Mouse (Mus musculus): Measurements from ENCODE around the gene Zfp579. TPM values are rescaled to one million over a fixed set of nuclear protein-coding genes. Genes with fewer than 3 reads are reported as not detected.

Gene Zfp579
- polyA plus RNA-seq, 1 experiment from 2014 or later: 48.8 TPM

DNA sequence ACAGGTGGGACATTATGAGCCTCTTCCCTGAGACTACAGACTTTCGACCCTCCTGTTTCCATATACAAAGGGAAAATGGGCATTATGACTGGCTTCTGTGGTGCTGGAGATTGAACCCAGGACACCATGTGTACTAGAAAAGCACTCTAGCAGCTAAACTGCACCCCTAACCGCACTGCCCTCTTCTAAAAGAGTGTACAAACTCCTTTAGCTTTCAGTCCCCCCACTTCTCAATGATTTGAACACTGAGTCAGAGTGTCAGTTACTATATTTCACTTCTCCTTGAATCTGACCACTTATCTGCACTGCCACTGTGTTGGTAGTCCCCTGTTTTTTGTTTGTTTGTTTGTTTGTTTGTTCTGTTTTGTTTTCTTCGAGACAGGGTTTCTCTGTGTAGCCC is 37.9 kb upstream of the Zfp579 start, which contains the start of gene 4632433K11Rik:
4632433K11Rik (plus strand) TSS at position 301 of the 400 bp plus-strand sequence.
- Histone ChIP-seq H3K27ac (ENCODE audit: low read length) (no peak within 1 kb of the TSS), H3K9ac (replicated peaks; ENCODE audit: low read depth, low read length) (no peak within 1 kb of the TSS), H3K36me3 (ENCODE audit: control insufficient read depth, insufficient read depth, low read length) (peaks cover 65% of the 10 kb centered on the region), H3K27me3 (ENCODE audit: control insufficient read depth, insufficient read depth, low read length) (no peaks in the 10 kb centered on the region), H3K9me3 (ENCODE audit: control insufficient read depth, low read depth, low read length) (peaks cover 38% of the 10 kb centered on the region), H3K4me3 (ENCODE audit: low read depth, low read length) (no peak within 1 kb of the TSS), H3K4me1 (ENCODE audit: control insufficient read depth, insufficient read depth, low read length) (no peaks in the 10 kb centered on the region), H3K4me2 (replicated peaks; ENCODE audit: low read depth, low read length) (no peak within 1 kb of the TSS)
- WGBS: 86% methylated on average over 3 of the region's 3 CpGs
- ATAC-seq (ENCODE audit: insufficient number of reproducible peaks, insufficient read depth, low FRiP score, low read depth): no peak

DNA sequence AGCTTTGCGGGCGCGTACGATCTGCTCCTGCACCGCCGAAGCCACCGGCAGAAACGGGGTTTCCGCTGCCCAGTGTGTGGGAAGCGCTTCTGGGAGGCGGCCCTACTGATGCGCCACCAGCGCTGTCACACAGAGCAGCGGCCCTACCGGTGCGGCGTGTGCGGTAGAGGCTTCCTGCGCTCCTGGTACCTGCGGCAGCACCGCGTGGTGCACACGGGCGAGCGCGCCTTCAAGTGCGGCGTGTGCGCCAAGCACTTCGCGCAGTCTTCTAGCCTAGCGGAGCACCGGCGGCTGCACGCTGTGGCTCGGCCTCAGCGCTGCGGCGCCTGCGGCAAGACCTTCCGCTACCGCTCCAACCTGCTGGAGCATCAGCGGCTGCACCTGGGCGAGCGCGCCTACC is 35.5 kb upstream of the Zfp579 start:
- Histone ChIP-seq H3K36me3 (ENCODE audit: control insufficient read depth, insufficient read depth, low read length) (peaks cover 75% of the 10 kb centered on the region), H3K27ac (ENCODE audit: low read length) (no peak overlapping the region), H3K4me2 (replicated peaks; ENCODE audit: low read depth, low read length) (no peak overlapping the region), H3K9ac (replicated peaks; ENCODE audit: low read depth, low read length) (no peak overlapping the region), H3K4me3 (ENCODE audit: low read depth, low read length) (no peak overlapping the region), H3K9me3 (ENCODE audit: control insufficient read depth, low read depth, low read length) (peaks cover 38% of the 10 kb centered on the region), H3K4me1 (ENCODE audit: control insufficient read depth, insufficient read depth, low read length) (no peaks in the 10 kb centered on the region), H3K27me3 (ENCODE audit: control insufficient read depth, insufficient read depth, low read length) (no peaks in the 10 kb centered on the region)
- 83% methylated on average over 46 of the region's 46 CpGs for WGBS
- no peak for ATAC-seq (ENCODE audit: insufficient number of reproducible peaks, insufficient read depth, low FRiP score, low read depth)

DNA sequence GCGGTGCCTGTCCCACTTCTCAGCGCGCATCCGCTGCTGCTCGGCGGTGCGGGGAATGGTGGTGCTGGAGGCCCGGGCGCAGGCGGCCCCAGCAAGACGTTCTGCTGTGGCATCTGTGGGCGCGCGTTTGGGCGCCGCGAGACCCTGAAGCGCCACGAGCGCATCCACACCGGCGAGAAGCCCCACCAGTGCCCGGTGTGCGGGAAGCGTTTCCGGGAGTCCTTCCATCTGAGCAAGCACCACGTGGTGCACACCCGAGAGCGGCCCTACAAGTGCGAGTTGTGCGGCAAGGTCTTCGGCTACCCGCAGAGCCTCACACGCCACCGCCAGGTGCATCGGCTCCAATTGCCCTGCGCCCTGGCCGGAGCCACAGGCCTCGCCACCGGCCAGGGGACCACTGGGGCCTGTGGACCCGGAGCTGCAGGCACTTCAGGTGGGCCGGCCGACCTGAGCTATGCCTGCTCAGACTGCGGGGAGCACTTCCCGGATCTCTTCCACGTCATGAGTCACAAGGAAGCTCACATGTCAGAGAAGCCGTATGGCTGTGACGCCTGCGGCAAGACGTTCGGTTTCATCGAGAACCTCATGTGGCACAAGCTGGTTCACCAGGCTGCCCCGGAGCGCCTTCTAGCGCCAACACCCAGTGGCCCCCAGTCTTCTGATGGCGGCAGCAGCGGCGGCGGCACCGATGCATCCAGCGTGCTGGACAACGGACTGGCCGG is 34.8 kb upstream of the Zfp579 start:
- no peak for ATAC-seq (ENCODE audit: insufficient number of reproducible peaks, insufficient read depth, low FRiP score, low read depth)
- H3K9me3 ChIP-seq (ENCODE audit: control insufficient read depth, low read depth, low read length): peaks cover 38% of the 10 kb centered on the region
- H3K9ac ChIP-seq (replicated peaks; ENCODE audit: low read depth, low read length): no peak overlapping the region
- H3K4me3 ChIP-seq (ENCODE audit: low read depth, low read length): no peak overlapping the region
- H3K27me3 ChIP-seq (ENCODE audit: control insufficient read depth, insufficient read depth, low read length): no peaks in the 10 kb centered on the region
- no peaks in the 10 kb centered on the region for H3K4me1 ChIP-seq (ENCODE audit: control insufficient read depth, insufficient read depth, low read length)
- WGBS: 84% methylated on average over 61 of the region's 63 CpGs
- no peak overlapping the region for H3K27ac ChIP-seq (ENCODE audit: low read length)
- no peak overlapping the region for H3K4me2 ChIP-seq (replicated peaks; ENCODE audit: low read depth, low read length)
- peaks cover 70% of the 10 kb centered on the region for H3K36me3 ChIP-seq (ENCODE audit: control insufficient read depth, insufficient read depth, low read length)

DNA sequence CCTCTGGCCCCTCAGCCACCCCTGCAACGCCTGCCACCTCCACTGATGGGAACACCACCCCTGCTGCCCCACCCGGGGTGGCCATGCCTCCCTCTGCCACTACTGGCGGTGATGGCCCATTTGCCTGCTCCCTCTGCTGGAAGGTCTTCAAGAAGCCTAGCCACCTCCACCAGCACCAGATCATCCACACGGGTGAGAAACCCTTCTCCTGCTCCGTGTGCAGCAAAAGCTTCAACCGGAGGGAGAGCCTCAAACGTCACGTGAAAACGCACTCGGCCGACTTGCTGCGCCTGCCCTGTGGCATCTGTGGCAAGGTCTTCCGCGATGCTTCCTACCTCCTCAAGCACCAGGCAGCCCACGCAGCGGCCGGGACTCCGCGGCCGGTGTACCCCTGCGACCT is 34.0 kb upstream of the Zfp579 start:
- Histone ChIP-seq H3K4me1 (ENCODE audit: control insufficient read depth, insufficient read depth, low read length) (no peaks in the 10 kb centered on the region), H3K9me3 (ENCODE audit: control insufficient read depth, low read depth, low read length) (peaks cover 38% of the 10 kb centered on the region), H3K4me3 (ENCODE audit: low read depth, low read length) (no peak overlapping the region), H3K36me3 (ENCODE audit: control insufficient read depth, insufficient read depth, low read length) (peaks cover 67% of the 10 kb centered on the region), H3K4me2 (replicated peaks; ENCODE audit: low read depth, low read length) (no peak overlapping the region), H3K9ac (replicated peaks; ENCODE audit: low read depth, low read length) (no peak overlapping the region), H3K27me3 (ENCODE audit: control insufficient read depth, insufficient read depth, low read length) (no peaks in the 10 kb centered on the region), H3K27ac (ENCODE audit: low read length) (no peak overlapping the region)
- 91% methylated on average over 21 of the region's 21 CpGs for WGBS
- ATAC-seq (ENCODE audit: insufficient number of reproducible peaks, insufficient read depth, low FRiP score, low read depth): no peak

DNA sequence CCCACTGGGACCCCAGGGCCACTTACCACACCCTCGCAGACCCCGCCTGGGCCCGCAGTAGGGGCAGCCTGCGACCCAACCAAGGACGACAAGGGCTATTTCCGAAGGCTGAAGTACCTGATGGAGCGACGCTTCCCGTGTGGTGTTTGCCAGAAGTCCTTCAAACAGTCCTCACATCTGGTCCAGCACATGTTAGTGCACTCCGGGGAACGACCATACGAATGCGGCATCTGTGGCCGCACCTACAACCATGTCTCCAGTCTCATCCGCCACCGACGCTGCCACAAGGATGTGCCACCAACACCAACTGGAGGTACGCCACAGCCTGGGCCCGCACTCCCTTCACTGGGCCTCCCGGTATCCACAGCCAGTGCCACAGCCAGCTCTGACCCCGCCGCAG is 33.6 kb upstream of the Zfp579 start:
- no peak overlapping the region for H3K27ac ChIP-seq (ENCODE audit: low read length)
- no peak for ATAC-seq (ENCODE audit: insufficient number of reproducible peaks, insufficient read depth, low FRiP score, low read depth)
- no peaks in the 10 kb centered on the region for H3K4me1 ChIP-seq (ENCODE audit: control insufficient read depth, insufficient read depth, low read length)
- H3K4me2 ChIP-seq (replicated peaks; ENCODE audit: low read depth, low read length): no peak overlapping the region
- no peak overlapping the region for H3K9ac ChIP-seq (replicated peaks; ENCODE audit: low read depth, low read length)
- no peaks in the 10 kb centered on the region for H3K27me3 ChIP-seq (ENCODE audit: control insufficient read depth, insufficient read depth, low read length)
- peaks cover 69% of the 10 kb centered on the region for H3K36me3 ChIP-seq (ENCODE audit: control insufficient read depth, insufficient read depth, low read length)
- no peak overlapping the region for H3K4me3 ChIP-seq (ENCODE audit: low read depth, low read length)
- WGBS: 94% methylated on average over 22 of the region's 22 CpGs
- H3K9me3 ChIP-seq (ENCODE audit: control insufficient read depth, low read depth, low read length): peaks cover 38% of the 10 kb centered on the region

DNA sequence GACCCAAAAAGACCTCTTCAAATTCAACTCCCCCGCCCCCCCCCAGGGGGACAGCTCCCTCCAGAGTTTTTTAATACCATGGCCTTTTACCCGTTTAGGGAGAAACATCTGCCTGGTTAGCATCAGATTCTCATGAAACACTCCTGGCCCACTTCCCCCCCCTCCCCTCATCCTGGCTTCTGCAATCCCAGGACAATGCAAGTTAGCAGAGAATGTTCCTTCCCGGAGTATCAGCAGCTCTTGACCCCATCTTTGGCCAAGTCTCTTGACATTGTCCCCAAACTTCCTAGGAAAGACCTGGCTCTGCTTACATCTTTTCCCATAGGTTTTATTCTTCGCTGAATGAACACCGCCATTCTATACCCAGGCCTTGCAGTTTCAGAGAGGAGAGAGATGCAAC is 25.2 kb upstream of the Zfp579 start:
- Histone ChIP-seq H3K4me2 (replicated peaks; ENCODE audit: low read depth, low read length) (peak overlapping the region; percentile 84), H3K4me1 (ENCODE audit: control insufficient read depth, insufficient read depth, low read length) (peaks cover 9% of the 10 kb centered on the region; the same call in 1 of the 2 replicates), H3K9ac (replicated peaks; ENCODE audit: low read depth, low read length) (peak overlapping the region; percentile 84), H3K9me3 (ENCODE audit: control insufficient read depth, low read depth, low read length) (no peaks in the 10 kb centered on the region), H3K27ac (ENCODE audit: low read length) (peak overlapping the region; percentile 98), H3K27me3 (ENCODE audit: control insufficient read depth, insufficient read depth, low read length) (no peaks in the 10 kb centered on the region), H3K4me3 (ENCODE audit: low read depth, low read length) (peak overlapping the region; percentile 85), H3K36me3 (ENCODE audit: control insufficient read depth, insufficient read depth, low read length) (peaks cover 29% of the 10 kb centered on the region)
- ATAC-seq (ENCODE audit: insufficient number of reproducible peaks, insufficient read depth, low FRiP score, low read depth): no peak
- WGBS: 43% methylated on average over 5 of the region's 5 CpGs

DNA sequence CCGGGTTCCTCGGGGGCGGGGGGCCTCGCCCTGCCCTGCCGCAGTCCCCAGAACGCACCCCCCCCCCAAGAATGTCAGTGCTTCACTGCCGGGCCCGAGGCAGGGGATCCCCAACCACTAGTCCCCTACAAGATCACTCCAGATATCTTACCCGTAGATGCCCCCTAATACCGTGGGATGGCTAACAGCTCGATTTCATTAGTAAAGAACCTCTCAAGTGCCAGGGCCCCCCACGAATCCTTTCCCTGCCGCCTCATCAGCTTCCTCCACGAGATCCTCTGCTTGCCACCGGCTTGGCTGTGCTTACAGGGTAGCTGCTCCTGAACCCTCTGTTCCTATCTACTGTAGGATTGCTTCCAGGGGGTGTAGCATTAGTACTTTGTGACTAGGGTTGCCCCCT is 24.7 kb upstream of the Zfp579 start:
- ATAC-seq (ENCODE audit: insufficient number of reproducible peaks, insufficient read depth, low FRiP score, low read depth): peak; percentile 11; the same call in 1 of the 2 replicates
- Histone ChIP-seq H3K4me1 (ENCODE audit: control insufficient read depth, insufficient read depth, low read length) (peaks cover 9% of the 10 kb centered on the region; the same call in 1 of the 2 replicates), H3K4me3 (ENCODE audit: low read depth, low read length) (peak overlapping the region; percentile 85), H3K27ac (ENCODE audit: low read length) (peak overlapping the region; percentile 98), H3K27me3 (ENCODE audit: control insufficient read depth, insufficient read depth, low read length) (no peaks in the 10 kb centered on the region), H3K36me3 (ENCODE audit: control insufficient read depth, insufficient read depth, low read length) (peaks cover 29% of the 10 kb centered on the region), H3K4me2 (replicated peaks; ENCODE audit: low read depth, low read length) (peak overlapping the region; percentile 84), H3K9ac (replicated peaks; ENCODE audit: low read depth, low read length) (peak overlapping the region; percentile 84), H3K9me3 (ENCODE audit: control insufficient read depth, low read depth, low read length) (no peaks in the 10 kb centered on the region)
- under 1% methylated on average over 15 of the region's 15 CpGs for WGBS

DNA sequence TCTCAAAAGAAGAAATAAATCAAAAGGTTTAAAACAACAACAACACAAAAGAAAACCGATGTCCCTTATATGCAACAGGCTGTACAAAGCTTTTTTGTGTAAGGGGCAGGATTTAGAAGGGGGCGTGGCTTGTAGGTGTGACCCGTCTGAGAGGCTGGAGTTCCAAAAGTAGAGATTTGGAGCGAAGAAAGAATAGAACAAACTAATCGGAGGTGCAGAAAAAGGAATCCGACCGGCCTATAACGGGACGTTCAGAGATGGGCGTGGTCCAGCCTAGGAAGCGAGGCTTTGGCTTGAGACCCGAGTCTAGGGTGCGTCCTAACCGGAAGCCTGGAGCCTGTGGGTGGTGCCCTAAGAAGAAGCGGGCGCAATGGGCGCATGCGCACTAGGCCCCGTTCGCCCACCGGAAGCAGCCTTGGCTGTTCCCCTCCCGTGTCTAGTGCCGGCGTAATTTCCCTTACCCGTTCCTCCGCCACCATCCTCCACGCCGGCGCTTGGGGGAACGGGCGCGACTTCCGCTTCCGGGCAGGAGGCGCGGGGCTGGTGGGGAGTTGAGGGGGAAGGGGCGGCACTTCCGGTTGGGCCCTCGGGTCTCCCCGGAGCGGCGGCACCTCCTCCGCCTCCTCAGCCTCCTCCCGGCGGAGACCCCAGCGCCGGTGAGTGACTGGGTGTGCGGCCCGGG is 24.2 kb upstream of the Zfp579 start, which contains the start of the genes Zfp865 and Ccdc106:
Zfp865 (plus strand) TSS at position 377 of the 682 bp plus-strand sequence.
Ccdc106 (plus strand) TSS at position 554 of the 682 bp plus-strand sequence.
- H3K4me2 ChIP-seq (replicated peaks; ENCODE audit: low read depth, low read length): peak within 1 kb of the TSS; percentile 84
- ATAC-seq (ENCODE audit: insufficient number of reproducible peaks, insufficient read depth, low FRiP score, low read depth): peak; percentile 93
- no peaks in the 10 kb centered on the region for H3K27me3 ChIP-seq (ENCODE audit: control insufficient read depth, insufficient read depth, low read length)
- under 1% methylated on average over 49 of the region's 49 CpGs for WGBS
- H3K27ac ChIP-seq (ENCODE audit: low read length): peak within 1 kb of the TSS; percentile 98
- H3K4me3 ChIP-seq (ENCODE audit: low read depth, low read length): peak within 1 kb of the TSS; percentile 85
- H3K9ac ChIP-seq (replicated peaks; ENCODE audit: low read depth, low read length): peak within 1 kb of the TSS; percentile 84
- H3K4me1 ChIP-seq (ENCODE audit: control insufficient read depth, insufficient read depth, low read length): peaks cover 9% of the 10 kb centered on the region; the same call in 1 of the 2 replicates
- peaks cover 29% of the 10 kb centered on the region for H3K36me3 ChIP-seq (ENCODE audit: control insufficient read depth, insufficient read depth, low read length)
- H3K9me3 ChIP-seq (ENCODE audit: control insufficient read depth, low read depth, low read length): no peaks in the 10 kb centered on the region
